Mouse (Mus musculus) liver, adult 2 months (tissue): ENCODE measurements around the gene Zfp697. TPM values are rescaled to one million over a fixed set of nuclear protein-coding genes. Genes with fewer than 3 reads are reported as not detected.

ENCODE experiments used
- DNase-seq: peaks from one replicate; pipeline ENCODE4 v3.0.0-alpha.2; 2011; ENCODE audit warnings: low read depth, low spot score; ENCODE audit errors: extremely low read depth
- H3K27ac ChIP-seq: fragments of 200-500 bp; replicated peaks from 2 replicates; pipeline ENCODE4 v1.5.1; 2012; ENCODE audit warnings: low read depth, mild to moderate bottlenecking, control low read depth, inconsistent platforms, low read length; ENCODE audit not compliant: insufficient read depth
- H3K27me3 ChIP-seq: fragments of 200-500 bp; 2 replicates; pipeline ENCODE4 v1.6.1; 2012; ENCODE audit warnings: mild to moderate bottlenecking, moderate library complexity, low read length, inconsistent platforms; ENCODE audit not compliant: control insufficient read depth, insufficient read depth
- H3K36me3 ChIP-seq: fragments of 200-500 bp; 2 replicates; pipeline ENCODE4 v1.6.1; 2012; ENCODE audit warnings: low read length, inconsistent platforms; ENCODE audit not compliant: control insufficient read depth, insufficient read depth
- H3K4me1 ChIP-seq: fragments of 200-500 bp; 2 replicates; pipeline ENCODE4 v1.6.1; 2011; ENCODE audit warnings: low read length; ENCODE audit not compliant: control insufficient read depth, insufficient read depth
- H3K4me3 ChIP-seq: fragments of 200-500 bp; 2 replicates; pipeline ENCODE4 v1.5.1; 2011; ENCODE audit warnings: low read depth, mild to moderate bottlenecking, control low read depth, low read length, moderate library complexity; ENCODE audit not compliant: insufficient read depth
- H3K79me2 ChIP-seq: fragments of 200-500 bp; 2 replicates; pipeline ENCODE4 v1.6.1; 2012; ENCODE audit warnings: inconsistent platforms, mild to moderate bottlenecking, low read length, moderate library complexity; ENCODE audit not compliant: control insufficient read depth, insufficient read depth
- H3K9ac ChIP-seq: fragments of 200-500 bp; 2 replicates; pipeline ENCODE4 v1.6.1; 2012; ENCODE audit warnings: low read depth, mild to moderate bottlenecking, control low read depth, inconsistent platforms, low read length
- CTCF ChIP-seq: fragments of 200-500 bp; IDR thresholded peaks from 2 replicates; pipeline ENCODE4 v1.5.1; 2011; ENCODE audit warnings: low read depth, low read length, control low read depth
- POLR2A ChIP-seq: fragments of 200-500 bp; IDR thresholded peaks from 2 replicates; pipeline ENCODE4 v1.6.1; 2011; ENCODE audit warnings: low read length, control low read depth; ENCODE audit not compliant: insufficient read depth; ENCODE audit errors: extremely low read depth
- WGBS: fragments of 180-500 bp; shearing (Covaris S2); methylation state at CpG from one replicate; pipeline ENCODE4 v1.1.7; 2018; 5-methylcytosine and 5-hydroxymethylcytosine counted together
- polyA plus RNA-seq: library from polyadenylated mRNA; depleted of rRNA; stranded (reverse); fragments of >200 nt; gene quantifications from 2 replicates; pipeline ENCODE4 v1.2.3, GENCODE M21; 2012
- total RNA-seq: library from RNA; depleted of rRNA; stranded (reverse); fragments of >200 nt; gene quantifications from 2 replicates; pipeline ENCODE4 v1.2.3, GENCODE M21; 2014

Gene Zfp697
- total and polyA plus RNA-seq, 2 experiments: 1.2 to 1.3 TPM

DNA sequence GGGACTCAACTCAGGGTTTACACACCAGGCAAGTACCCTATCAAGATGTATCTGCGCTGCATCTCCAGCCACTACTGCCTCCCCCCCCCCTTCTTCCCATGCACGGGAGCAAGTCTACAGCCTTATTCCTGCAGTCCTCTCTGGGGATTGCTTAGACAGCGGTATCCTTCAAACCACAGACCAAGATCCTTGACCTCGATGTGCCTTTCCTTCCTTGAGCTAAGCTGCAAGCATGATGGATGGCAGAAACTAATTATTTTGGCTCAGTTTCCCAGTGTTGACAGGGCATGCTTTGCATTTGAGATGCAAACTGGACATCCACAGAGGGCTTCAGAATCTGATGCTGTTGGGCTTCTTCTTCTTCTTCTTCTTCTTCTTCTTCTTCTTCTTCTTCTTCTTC lies 40.7 kb downstream of the Zfp697 start:
- Histone ChIP-seq H3K36me3 (no peaks in the 10 kb centered on the region), H3K27ac (no peak overlapping the region), H3K4me1 (peaks cover 3% of the 10 kb centered on the region; the same call in 1 of the 2 replicates), H3K79me2 (no peaks in the 10 kb centered on the region), H3K4me3 (no peak overlapping the region), H3K9ac (no peak overlapping the region), H3K27me3 (no peaks in the 10 kb centered on the region)
- 85% methylated on average over 4 of the region's 4 CpGs for WGBS
- DNase-seq: no peak
- TF ChIP-seq CTCF: no peak
- TF ChIP-seq POLR2A: no peak

DNA sequence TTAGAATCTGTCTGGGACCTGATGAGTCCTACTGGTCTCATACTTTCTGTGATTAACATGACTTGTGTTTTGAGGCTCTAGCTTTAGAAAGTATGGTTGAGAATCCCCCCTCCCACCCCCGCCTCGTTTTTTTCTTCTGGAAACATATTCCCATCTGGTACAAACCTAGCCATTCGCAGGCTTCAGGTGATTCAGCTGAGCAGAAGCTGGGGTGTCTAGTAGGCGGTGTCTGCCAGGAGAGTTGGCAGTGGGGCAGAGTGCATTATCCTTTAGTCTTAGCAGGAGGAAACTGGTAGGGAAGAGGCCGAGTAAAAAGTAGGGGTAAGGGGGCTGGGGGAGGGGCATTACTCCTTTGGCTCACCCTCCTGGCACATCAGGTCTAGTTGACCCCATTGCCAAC lies 44.5 kb downstream of the Zfp697 start:
- H3K27me3 ChIP-seq: peaks cover 3% of the 10 kb centered on the region; the same call in 1 of the 2 replicates
- peaks cover 8% of the 10 kb centered on the region for H3K4me1 ChIP-seq
- H3K27ac ChIP-seq: no peak overlapping the region
- H3K36me3 ChIP-seq: no peaks in the 10 kb centered on the region
- WGBS: 71% methylated on average over 5 of the region's 5 CpGs
- no peak overlapping the region for H3K9ac ChIP-seq
- H3K79me2 ChIP-seq: no peaks in the 10 kb centered on the region
- no peak for TF ChIP-seq POLR2A
- TF ChIP-seq CTCF: no peak
- H3K4me3 ChIP-seq: no peak overlapping the region
- no peak for DNase-seq

DNA sequence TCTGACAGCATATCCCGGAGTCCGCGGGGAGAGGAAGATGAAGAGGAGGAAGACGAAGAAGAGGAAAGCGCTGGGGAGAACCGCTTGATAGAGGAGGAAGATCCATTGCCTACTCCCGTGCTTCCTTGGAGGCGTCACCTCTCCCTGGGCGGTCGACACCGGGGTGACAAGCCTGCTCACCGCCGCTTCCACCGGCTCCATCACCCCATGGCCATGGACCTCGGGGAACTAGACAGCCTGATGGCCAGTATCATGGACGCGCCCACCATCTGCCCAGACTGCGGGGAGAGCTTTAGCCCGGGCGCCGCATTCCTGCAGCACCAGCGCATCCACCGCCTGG lies 45.0 kb downstream of the Zfp697 start:
- Histone ChIP-seq H3K27ac (no peak overlapping the region), H3K36me3 (no peaks in the 10 kb centered on the region), H3K4me1 (peaks cover 8% of the 10 kb centered on the region), H3K9ac (no peak overlapping the region), H3K79me2 (no peaks in the 10 kb centered on the region), H3K4me3 (peak overlapping the region; percentile 67; the same call in 1 of the 2 replicates), H3K27me3 (peaks cover 3% of the 10 kb centered on the region; the same call in 1 of the 2 replicates)
- no peak for TF ChIP-seq POLR2A
- no peak for TF ChIP-seq CTCF
- DNase-seq: no peak
- WGBS: 7% methylated on average over 23 of the region's 23 CpGs

DNA sequence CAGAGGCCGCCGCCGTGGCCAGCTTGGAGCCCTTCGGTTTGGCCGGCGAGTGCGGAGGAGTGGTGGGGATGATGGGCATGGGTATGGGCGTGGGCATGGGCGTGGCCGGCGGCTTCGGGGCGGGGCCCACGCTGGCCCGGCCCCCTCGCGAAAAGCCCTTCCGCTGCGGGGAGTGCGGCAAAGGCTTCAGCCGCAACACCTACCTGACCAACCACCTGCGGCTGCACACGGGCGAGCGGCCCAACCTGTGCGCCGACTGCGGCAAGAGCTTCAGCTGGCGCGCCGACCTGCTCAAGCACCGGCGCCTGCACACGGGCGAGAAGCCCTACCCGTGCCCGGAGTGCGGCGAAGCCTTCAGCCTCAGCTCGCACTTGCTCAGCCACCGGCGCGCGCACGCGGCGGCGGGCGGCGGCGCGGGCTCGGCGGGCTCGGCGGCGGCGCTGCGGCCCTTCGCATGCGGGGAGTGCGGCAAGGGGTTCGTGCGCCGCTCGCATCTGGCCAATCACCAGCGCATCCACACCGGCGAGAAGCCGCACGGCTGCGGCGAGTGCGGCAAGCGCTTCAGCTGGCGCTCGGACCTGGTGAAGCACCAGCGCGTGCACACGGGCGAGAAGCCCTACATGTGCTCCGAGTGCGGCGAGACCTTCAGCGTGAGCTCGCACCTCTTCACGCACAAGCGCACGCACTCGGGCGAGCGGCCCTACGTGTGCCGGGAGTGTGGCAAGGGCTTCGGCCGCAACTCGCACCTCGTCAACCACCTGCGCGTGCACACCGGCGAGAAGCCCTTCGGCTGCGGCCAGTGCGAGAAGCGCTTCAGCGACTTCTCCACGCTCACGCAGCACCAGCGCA lies 45.6 kb downstream of the Zfp697 start:
- H3K27me3 ChIP-seq: peaks cover 3% of the 10 kb centered on the region; the same call in 1 of the 2 replicates
- TF ChIP-seq CTCF: no peak
- TF ChIP-seq POLR2A: 0 out of 2 replicates have a peak, but pooled peaks have one; percentile 35
- peak; percentile 63 for DNase-seq
- no peaks in the 10 kb centered on the region for H3K36me3 ChIP-seq
- H3K4me1 ChIP-seq: peaks cover 8% of the 10 kb centered on the region
- H3K4me3 ChIP-seq: peak overlapping the region; percentile 67
- no peak overlapping the region for H3K27ac ChIP-seq
- no peaks in the 10 kb centered on the region for H3K79me2 ChIP-seq
- WGBS: 2% methylated on average over 110 of the region's 110 CpGs
- H3K9ac ChIP-seq: peak overlapping the region; percentile 67

- Histone ChIP-seq H3K4me3 (peak overlapping the region; percentile 67), H3K79me2 (no peaks in the 10 kb centered on the region), H3K9ac (no peak overlapping the region), H3K27me3 (peaks cover 3% of the 10 kb centered on the region; the same call in 1 of the 2 replicates), H3K27ac (no peak overlapping the region), H3K4me1 (peaks cover 8% of the 10 kb centered on the region), H3K36me3 (no peaks in the 10 kb centered on the region)
- 15% methylated on average over 17 of the region's 17 CpGs for WGBS
- TF ChIP-seq CTCF (no peak), POLR2A (no peak)
- DNase-seq: no peak
Measured at GRCm38 (mm10) chr3:98428449-98428775, 46.2 kb downstream of the Zfp697 start.

DNA sequence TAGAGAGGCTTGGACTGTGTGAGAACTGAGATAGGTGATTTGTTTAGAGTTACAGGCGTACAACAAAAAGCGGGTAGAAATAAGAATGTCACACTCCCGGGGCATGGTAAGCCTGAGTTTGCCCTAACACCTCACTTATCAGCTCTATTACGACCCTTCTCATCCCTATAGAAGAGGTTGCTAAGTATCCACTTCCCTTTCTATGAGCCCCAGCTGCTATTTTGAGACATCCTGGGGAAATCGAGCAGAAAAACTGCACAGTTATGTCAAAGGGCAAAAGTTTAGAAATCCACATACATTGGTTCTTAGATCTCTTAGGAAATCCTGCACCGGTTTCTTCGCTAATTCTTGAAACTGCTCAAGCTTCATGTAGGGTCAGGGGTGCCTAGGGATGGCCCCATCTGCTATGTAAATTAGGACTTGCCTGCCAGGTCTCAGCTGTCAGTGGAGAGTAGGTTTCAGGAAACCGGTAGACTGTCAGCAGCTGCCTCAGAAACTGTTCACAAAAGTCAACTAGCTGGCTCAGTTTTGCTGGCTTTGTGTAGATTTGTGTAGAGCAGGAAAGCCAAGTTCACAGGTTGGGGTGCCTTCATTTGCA lies 46.8 kb downstream of the Zfp697 start:
- no peak for TF ChIP-seq CTCF
- TF ChIP-seq POLR2A: no peak
- WGBS: 54% methylated on average over 8 of the region's 8 CpGs
- peaks cover 3% of the 10 kb centered on the region; the same call in 1 of the 2 replicates for H3K27me3 ChIP-seq

More for the DNA sequence above, 46.8 kb downstream of the Zfp697 start:
- H3K79me2 ChIP-seq: no peaks in the 10 kb centered on the region
- no peak overlapping the region for H3K9ac ChIP-seq
- no peak for DNase-seq
- H3K4me1 ChIP-seq: peaks cover 8% of the 10 kb centered on the region
- H3K27ac ChIP-seq: no peak overlapping the region
- H3K36me3 ChIP-seq: no peaks in the 10 kb centered on the region
- no peak overlapping the region for H3K4me3 ChIP-seq
